Mouse (Mus musculus) C2C12 (cell line): ENCODE data around the gene Zic5. TPM values are rescaled to one million over a fixed set of nuclear protein-coding genes. Genes with fewer than 3 reads are reported as not detected.

Experiments
- H3K27me3 ChIP-seq: one replicate; pipeline ENCODE4 v1.6.1; 2011; ENCODE audit not compliant: control insufficient read depth, insufficient read depth, insufficient read length
- H3K36me3 ChIP-seq: one replicate; pipeline ENCODE4 v1.6.1; 2011; ENCODE audit not compliant: control insufficient read depth, insufficient read depth
- H3K4me3 ChIP-seq: one replicate; pipeline ENCODE4 v1.5.1; 2011; ENCODE audit warnings: mild to moderate bottlenecking, control low read depth; ENCODE audit not compliant: poor library complexity, insufficient read depth, severe bottlenecking
- H3K79me2 ChIP-seq: one replicate; pipeline ENCODE4 v1.6.1; 2011; ENCODE audit not compliant: control insufficient read depth, insufficient read depth
- H3K79me3 ChIP-seq: one replicate; pipeline ENCODE4 v1.6.1; 2011; ENCODE audit warnings: low read depth, control low read depth
- H3ac ChIP-seq: one replicate; pipeline ENCODE3; 2011; ENCODE audit warnings: low read depth; ENCODE audit not compliant: control insufficient read depth, insufficient read length
- CEBPB ChIP-seq: IDR thresholded peaks from one replicate; pipeline ENCODE4 v1.6.1; 2011; ENCODE audit warnings: low read depth, mild to moderate bottlenecking, control low read depth, moderate library complexity
- CTCF ChIP-seq: IDR thresholded peaks from one replicate; pipeline ENCODE4 v1.5.1; 2011; ENCODE audit not compliant: control insufficient read depth, insufficient read depth, insufficient read length
- FOSL1 ChIP-seq: IDR thresholded peaks from one replicate; pipeline ENCODE4 v1.8.0; 2011; ENCODE audit warnings: mild to moderate bottlenecking, low read length; ENCODE audit not compliant: poor library complexity, insufficient read depth, severe bottlenecking
- MAX ChIP-seq: IDR thresholded peaks from one replicate; pipeline ENCODE4 v1.6.1; 2011; ENCODE audit warnings: mild to moderate bottlenecking, control low read depth
- MYOD1 ChIP-seq: IDR thresholded peaks from one replicate; pipeline ENCODE4 v1.6.1; 2011; ENCODE audit warnings: low read depth; ENCODE audit not compliant: control insufficient read depth, insufficient read length
- MYOG ChIP-seq: IDR thresholded peaks from one replicate; pipeline ENCODE4 v1.6.1; 2011; ENCODE audit not compliant: control insufficient read depth, insufficient read length; ENCODE audit errors: extremely low read depth
- USF1 ChIP-seq: IDR thresholded peaks from one replicate; pipeline ENCODE4 v1.6.1; 2011; ENCODE audit warnings: low read depth, mild to moderate bottlenecking, control low read depth, moderate library complexity
- polyA plus RNA-seq: library from polyadenylated mRNA; unstranded; fragments of >200 nt; fragmentation: generic; extraction: Trizol; gene quantifications from one replicate; pipeline ENCODE4 v1.2.1, GENCODE M21; 2012; ENCODE audit warnings: missing spikeins

Gene Zic5
- polyA plus RNA-seq, 1 experiment: 0.76 TPM

DNA sequence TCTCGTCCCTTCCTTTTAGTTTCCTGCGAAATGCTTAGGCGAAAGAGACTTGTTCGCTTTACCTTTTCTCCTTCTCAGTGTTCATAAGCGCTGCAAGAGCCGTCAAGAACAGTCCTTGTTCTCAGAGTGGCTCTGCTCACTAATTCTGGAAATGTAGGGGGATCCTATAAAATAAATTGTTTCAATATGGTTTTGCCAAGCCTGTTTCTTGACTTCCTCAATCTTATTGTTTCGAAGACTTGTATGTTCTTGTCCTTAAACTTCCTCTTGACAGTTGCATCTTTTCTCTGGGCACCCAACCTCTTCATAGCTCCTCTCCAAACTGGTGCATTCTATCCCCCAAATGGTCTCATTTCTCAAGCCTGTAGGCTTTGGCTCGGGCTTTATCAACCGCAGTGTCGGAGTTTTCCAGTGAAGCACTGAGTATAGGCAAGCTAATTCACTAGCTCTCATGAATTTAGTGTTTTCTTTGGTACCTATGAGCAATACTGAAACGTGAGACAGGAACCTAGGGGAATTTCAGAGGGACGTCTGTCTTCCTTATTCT is 20.2 kb upstream of the Zic5 start:
- no peak overlapping the region for H3K4me3 ChIP-seq
- H3ac ChIP-seq: no peak overlapping the region
- no peaks in the 10 kb centered on the region for H3K79me2 ChIP-seq
- no peaks in the 10 kb centered on the region for H3K79me3 ChIP-seq
- TF ChIP-seq USF1 (no peak), CTCF (no peak)
- H3K27me3 ChIP-seq: peaks cover 23% of the 10 kb centered on the region
- H3K36me3 ChIP-seq: no peaks in the 10 kb centered on the region

DNA sequence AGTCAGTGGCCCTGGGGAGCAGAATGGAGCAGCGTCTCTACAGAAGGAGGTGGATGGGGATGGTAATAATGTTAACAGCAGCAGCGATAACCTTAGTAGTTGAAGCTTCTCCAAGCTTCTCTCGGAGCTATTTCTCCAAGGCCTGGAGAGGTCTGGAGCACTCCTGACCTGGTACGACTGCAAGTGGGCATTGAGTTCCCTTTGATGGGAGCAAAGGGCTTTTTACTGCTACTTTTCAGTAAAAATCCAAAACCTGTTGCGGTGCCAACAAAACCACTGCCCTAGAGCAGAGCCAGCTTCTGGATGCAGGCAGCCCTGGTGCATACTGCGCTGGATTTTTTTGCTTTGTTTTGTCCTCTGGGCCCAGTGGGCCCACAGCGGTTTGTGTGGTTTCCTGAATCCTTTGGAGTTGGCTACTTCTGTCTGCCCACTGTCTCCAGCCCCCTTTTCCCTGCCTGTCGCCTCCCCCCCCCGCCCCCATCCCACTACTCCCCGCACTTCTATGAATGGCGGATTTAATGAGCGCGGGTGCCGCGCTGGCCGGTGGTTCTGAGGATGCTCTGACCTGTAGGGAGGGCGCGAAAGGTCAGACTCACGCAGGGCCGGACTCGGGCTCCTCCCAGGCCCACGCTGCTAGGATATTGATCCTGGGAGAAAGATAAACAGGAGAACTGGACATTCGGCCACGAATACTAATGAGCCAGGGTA is 19.5 kb upstream of the Zic5 start:
- H3K79me3 ChIP-seq: no peaks in the 10 kb centered on the region
- TF ChIP-seq MYOD1 (no peak), FOSL1 (no peak), MYOG (no peak), CTCF (no peak), MAX (no peak), CEBPB (no peak), USF1 (no peak)
- H3K4me3 ChIP-seq: no peak overlapping the region
- peaks cover 20% of the 10 kb centered on the region for H3K27me3 ChIP-seq
- H3K79me2 ChIP-seq: no peaks in the 10 kb centered on the region
- H3K36me3 ChIP-seq: no peaks in the 10 kb centered on the region
- no peak overlapping the region for H3ac ChIP-seq

DNA sequence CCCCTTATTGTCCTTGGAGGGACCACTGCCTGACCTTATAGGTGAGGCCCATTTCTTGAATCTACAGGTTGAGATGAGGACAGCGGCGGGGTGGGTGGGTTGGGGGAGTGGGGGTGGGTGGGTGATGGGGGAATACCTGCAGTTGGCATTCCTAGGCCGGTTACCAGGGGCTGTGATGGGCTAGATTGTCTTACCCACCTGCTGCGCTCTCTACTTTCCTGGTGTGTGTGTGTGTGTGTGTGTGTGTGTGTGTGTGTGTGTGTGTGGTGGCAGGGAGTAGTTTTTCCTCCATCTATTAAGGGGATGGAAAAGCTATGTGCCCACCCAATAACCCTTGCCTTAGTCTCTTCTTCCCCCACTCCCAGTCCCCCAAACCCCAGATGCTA is 19.0 kb upstream of the Zic5 start:
- Histone ChIP-seq H3K79me2 (no peaks in the 10 kb centered on the region), H3ac (no peak overlapping the region), H3K79me3 (no peaks in the 10 kb centered on the region), H3K27me3 (peaks cover 20% of the 10 kb centered on the region), H3K4me3 (no peak overlapping the region), H3K36me3 (no peaks in the 10 kb centered on the region)
- TF ChIP-seq USF1: no peak
- no peak for TF ChIP-seq FOSL1
- TF ChIP-seq CEBPB: no peak
- TF ChIP-seq CTCF: no peak
- no peak for TF ChIP-seq MAX
- no peak for TF ChIP-seq MYOD1
- no peak for TF ChIP-seq MYOG

DNA sequence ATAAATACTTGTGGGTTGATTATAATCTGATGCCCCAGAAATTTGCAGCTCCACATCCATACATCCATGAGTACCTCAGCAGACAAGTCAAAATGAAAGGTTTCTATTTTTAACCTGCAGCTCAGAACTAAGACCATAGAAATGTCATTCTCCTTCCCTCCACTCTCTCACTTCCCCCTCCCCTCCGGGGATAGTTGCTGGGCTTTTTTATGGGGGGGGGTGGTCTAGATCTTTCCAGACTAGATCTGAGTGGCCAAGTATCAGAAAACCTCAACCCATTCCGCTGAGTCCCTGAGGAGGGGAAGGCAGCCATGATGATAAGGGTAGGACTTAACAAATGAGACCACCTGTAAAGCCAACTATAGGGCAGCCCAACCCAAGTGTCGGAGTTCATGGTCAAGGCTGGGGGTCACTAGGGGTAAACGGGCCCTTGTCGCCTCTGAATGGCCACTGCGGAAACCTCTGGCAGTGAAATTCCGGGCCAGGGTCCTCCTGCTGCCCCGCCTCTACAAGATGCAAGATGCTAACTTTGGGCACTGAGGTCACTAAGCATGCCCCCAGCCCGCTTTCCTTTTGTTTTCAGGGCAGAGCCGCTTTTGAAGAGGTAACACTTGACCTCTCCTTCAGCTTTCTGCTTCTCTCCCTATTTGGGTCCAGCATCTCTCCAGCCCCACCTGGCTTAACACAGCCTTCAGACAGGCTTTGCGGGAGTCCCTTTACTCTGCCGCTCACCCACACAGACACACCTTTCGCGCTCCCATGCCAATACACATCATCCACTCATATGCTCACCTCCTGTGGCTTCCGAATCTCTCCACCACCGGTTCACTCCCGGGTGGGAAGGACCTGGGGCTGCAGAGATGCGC is 18.3 kb upstream of the Zic5 start:
- no peak for TF ChIP-seq MAX
- TF ChIP-seq USF1: no peak
- TF ChIP-seq MYOG: no peak
- TF ChIP-seq MYOD1: no peak
- TF ChIP-seq CTCF: no peak
- TF ChIP-seq FOSL1: no peak
- no peak for TF ChIP-seq CEBPB
- Histone ChIP-seq H3K4me3 (no peak overlapping the region), H3K79me3 (no peaks in the 10 kb centered on the region), H3K79me2 (no peaks in the 10 kb centered on the region), H3K27me3 (peaks cover 23% of the 10 kb centered on the region), H3ac (no peak overlapping the region), H3K36me3 (no peaks in the 10 kb centered on the region)

DNA sequence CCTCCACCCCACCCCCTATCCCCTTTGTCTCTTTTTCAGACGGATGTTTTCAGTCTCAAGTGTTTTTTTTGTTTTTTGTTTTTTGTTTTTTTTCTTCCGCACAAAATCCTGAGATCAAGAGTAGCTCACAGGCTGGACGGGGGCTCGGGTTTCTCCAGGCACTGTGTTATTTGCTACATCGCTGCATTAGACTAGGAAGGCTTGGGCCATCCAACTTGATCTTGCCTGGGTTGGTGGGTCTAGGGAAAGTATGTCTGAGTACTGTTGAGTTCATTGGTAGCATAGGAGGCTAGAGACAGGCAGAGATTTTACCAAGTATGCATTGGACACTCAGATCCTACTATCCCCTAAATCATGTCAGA is 17.5 kb upstream of the Zic5 start:
- Histone ChIP-seq H3K79me2 (peaks cover under 1% of the 10 kb centered on the region), H3K27me3 (peaks cover 28% of the 10 kb centered on the region), H3ac (no peak overlapping the region), H3K79me3 (no peaks in the 10 kb centered on the region), H3K36me3 (no peaks in the 10 kb centered on the region), H3K4me3 (no peak overlapping the region)
- TF ChIP-seq MYOG: no peak
